Mouse (Mus musculus): ENCODE data around the gene Actrt3.

Actrt3 gene

DNA sequence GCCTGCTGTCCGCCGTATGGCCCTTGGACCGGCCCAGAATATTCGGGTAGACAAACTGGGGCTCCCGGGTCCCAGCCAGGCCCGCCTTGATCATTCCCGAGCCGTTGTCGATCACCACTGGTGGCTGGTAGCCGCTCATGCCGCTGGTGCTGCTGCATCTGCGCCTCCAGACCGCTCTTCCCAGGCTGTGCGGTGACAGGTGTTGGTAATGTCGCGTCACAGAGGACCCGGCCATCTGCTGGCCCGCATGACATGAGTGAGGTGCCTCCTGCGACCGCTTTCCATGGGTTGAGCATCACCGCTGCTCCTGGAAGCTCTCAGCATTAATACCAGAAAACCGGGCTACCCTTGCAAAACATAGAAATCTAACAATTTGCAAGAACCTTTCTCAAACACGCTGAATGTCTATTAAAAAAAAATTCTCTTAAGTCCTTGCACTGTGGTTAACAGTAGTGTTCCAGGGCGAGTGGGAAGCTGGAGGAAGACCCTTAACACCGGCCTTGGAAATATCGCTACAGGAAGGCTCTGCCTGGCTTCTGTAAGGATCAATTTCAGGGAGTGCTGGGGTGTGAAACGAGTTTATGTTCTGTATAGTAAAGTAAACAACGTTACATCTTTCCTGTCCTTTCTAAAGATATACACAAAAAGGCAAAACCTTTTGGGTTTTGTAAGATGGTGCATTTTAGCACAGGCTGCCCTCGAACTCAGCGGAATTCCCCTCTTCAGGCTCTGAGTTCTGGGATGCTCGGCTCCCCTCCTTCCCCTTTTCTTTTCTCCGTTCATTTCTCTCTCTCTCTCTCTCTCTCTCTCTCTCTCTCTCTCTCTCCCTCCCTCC lies at the start of gene Actrt3:
Gene Actrt3, minus strand, starts transcription at position 229 of the 835 bp plus-strand sequence.
- in situ Hi-C loops (cut with MboI; ENCODE audit: low sequenced_read_pairs): loop anchor here (25.0 kb wide), 1 partner anchor 362 kb away; the partner anchor contains the start of gene Phc3

DNA sequence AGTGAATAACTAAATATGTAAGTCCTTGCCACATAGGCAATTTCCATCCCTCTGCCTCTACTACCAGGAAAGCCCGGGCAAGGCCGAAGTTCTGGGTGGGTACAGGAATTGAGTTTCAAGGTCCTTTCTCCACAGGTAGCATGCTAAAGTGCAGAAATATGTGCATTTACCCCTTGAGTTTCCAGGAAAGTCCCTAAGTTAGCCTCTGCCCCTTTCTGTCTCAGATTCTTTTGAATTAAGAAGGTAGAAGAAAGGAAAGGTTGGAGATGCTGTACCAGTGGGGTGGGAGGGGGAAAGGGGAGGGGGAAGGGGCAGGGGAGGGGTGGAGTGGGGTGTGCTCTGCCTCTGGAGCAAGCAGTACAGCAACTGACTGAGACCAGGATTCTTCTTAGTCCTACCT lies 48.7 kb upstream of the Actrt3 start:
- in situ Hi-C loops (cut with MboI; ENCODE audit: low sequenced_read_pairs): no loop called here

DNA sequence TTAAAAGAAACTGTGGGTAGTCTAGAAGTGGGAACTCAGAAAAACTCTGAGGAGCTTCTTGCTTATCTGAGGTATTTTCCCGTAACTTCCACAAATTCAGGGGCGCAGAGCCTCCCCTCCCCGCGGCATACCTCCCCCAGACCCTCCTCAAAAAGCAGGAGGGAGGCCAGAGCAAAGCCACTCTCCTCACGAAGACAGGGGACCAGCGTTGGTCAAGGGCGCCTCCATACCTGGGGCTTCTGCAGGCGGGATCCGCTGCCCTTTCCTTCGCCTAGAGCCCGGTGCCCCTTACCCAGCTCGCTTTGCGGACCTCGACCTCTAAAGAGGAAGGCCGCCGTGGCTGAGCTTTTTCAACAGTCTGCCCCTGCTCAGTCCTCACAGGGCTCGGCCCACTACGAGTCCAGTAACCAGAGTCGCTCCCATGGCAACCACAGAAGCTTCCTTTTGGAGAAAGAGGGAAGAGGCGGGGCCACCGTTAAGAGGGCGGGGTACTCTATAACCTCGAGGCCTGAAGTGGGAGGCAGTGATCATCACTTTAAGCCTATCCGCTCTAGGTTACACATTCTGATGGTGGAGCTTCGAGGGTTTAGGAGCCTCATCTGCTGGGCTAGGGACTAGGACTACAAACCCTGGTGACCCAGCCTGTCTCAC lies 47.8 kb upstream of the Actrt3 start, which contains the start of gene Lrrc34:
Gene Lrrc34, minus strand, starts transcription at position 430 of the 651 bp plus-strand sequence.
- in situ Hi-C loops (cut with MboI; ENCODE audit: low sequenced_read_pairs): no loop called here

DNA sequence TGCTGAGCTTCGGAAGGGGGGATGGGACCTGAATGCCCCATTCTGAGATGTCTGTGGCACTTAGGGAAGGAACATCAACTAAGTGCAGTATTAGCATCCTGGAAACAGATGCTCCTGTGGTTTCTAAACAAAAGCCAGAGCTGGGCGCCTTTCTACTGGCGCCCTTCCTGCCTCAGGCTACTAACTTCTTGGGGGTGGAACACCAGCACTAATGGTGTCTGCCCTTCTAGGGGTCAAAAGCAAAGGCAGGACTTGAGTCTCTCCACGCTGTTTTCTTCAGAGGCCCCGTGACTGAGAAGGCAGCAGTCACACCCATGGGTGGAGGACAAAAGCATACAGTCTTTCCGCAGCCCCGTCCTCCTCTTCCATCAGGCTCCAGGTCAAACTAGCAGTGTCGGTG lies 47.0 kb upstream of the Actrt3 start:
- in situ Hi-C loops (cut with MboI; ENCODE audit: low sequenced_read_pairs): no loop called here

DNA sequence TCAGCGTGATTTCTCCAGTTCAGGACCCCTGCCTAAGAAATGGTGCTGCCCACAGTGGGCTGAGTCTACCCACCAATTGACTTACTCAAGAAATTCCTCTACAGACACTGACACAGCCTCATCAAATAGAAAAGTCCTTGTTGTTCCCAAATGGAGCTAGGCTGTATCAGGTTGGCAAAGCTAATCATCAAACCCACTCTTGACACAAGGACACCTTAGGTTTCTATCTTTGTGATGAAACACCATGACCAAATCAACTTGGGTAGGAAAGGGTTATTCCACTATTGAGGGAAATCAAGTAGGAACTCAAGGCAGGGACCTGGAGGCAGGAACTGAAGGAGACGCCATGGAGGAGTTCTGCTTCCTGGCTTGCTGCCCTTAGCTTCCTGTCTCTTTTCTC lies 44.5 kb upstream of the Actrt3 start, which contains the start of gene Lrriq4:
Gene Lrriq4, plus strand, starts transcription at position 301 of the 400 bp plus-strand sequence.
- in situ Hi-C loops (cut with MboI; ENCODE audit: low sequenced_read_pairs): no loop called here

DNA sequence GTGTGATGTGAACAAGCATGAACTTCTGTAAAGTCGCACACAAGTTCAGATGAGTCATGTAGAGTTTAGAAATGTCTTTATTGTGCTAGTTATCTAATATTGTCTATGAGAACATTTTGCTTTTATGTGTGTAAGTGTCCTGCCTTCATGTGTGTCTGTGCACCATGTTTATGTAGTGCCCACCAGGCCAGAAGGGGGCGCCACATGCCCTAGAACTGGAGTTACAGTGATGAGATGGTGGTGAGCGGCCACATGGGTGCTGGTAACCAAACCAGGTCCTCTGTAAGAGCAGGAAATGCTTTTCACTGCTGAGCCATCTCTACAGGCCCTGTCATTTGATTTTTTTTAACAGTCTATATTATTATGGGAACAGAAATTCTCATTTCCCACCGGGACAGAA lies 35.9 kb upstream of the Actrt3 start:
- in situ Hi-C loops (cut with MboI; ENCODE audit: low sequenced_read_pairs): no loop called here

DNA sequence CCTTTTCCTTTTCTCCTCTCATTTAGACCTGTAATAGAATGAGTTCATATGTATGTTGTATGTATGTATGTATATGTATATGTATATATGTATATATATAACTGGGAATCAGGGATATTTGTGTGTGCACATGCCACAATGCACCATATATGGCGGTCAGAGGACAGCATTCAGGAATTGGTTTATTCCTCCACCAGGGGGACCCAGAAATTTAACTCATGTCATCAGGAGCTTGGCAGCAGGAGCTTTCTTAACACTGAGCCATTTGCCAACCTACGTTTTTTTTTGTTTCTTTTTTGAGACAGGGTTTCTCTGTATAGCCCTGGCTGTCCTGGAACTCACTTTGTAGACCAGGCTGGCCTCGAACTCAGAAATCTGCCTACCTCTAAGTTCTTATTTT lies 33.9 kb upstream of the Actrt3 start:
- in situ Hi-C loops (cut with MboI; ENCODE audit: low sequenced_read_pairs): no loop called here

DNA sequence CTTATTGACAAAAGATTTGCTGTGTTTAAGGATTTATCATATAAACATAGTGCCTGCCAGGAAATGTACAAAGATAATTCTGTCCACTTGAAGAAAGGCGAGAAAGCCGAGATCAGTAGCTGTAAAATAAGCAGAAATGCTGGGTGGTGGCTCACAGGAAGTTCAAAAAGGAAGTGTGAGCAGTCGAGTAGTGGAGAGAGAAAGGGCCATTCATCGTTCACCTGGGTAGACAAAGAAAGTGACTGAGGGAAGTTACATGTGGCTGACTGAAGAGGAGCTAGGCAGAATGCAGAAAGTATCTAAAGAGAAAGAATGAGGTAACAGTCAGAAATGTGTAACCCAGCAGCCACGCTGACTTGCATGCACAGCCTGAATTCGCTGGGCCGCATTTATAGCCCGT lies 20.4 kb upstream of the Actrt3 start:
- in situ Hi-C loops (cut with MboI; ENCODE audit: low sequenced_read_pairs): no loop called here

DNA sequence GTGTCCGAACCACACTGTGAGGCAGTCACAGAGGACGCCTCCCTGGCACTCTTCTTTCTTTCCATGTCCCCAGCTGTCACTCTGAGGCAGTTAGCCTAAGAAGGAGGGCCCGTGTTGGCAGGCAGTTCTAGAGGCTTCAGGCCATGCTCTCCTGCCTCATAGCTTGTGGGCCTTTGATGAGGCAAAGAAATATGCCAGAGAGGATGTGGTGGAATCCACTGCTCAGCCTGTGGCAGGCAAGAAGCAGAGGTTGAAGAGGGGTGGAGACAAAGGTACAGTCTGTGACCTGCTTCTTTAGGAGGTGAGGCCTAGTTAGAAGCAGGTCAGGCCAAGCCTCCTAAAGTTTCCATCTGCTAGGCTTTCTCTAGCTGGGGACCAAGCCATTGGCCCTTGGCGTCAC lies 11.2 kb upstream of the Actrt3 start:
- in situ Hi-C loops (cut with MboI; ENCODE audit: low sequenced_read_pairs): no loop called here

DNA sequence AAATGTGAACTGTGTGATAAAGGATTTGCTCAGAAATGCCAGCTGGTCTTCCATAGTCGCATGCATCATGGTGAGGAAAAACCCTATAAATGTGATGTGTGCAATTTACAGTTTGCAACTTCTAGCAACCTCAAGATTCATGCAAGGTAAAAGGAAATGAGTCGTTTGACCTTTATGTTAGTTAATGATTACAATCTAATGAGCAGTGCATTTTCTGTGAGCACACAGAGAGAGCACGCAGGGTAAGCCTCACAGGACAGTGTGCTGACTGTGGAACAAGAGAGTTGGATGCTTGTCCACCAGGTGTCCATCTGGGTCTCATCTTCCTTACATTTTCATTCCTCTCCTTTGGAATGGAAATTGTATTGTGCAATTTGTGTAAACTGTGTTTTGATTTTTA lies 9.3 kb upstream of the Actrt3 start:
- in situ Hi-C loops (cut with MboI; ENCODE audit: low sequenced_read_pairs): no loop called here

DNA sequence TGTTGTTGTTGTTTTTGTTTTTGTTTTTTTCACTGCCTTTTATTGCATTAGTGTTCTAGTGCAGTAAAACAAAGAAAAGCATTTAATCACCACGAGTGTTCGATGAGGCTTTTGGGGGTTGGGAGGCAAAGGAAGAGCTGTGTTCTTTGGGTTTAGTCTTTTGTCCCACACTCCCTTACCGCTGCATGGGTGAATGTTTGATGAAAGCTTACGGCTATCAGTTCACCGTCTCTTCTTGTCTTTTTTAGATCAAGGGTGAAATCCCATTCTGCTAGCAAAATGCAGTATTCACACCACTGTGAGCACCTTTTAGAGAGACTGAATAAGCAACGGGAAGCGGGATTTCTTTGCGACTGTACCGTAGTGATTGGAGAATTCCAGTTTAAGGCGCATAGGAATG lies 3.5 kb upstream of the Actrt3 start:
- in situ Hi-C loops (cut with MboI; ENCODE audit: low sequenced_read_pairs): no loop called here

DNA sequence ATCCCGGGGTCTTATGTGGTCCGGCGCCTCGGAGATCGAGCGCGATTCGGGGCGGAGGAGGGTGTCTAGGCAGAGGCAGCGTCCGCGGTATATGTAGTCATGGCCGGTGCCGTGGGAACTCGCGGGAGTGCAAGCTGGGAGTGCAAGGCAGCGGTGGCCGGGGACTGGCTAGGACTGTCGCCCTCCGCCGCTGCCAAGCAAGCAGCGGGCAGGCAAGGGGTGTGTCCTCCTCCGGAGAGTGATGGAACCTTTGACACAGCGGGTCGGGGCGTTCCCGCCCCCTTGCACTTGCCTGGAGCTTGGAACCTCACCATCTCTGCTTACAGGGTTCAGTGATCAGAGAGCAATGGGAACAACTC lies 3.0 kb upstream of the Actrt3 start:
- in situ Hi-C loops (cut with MboI; ENCODE audit: low sequenced_read_pairs): no loop called here

DNA sequence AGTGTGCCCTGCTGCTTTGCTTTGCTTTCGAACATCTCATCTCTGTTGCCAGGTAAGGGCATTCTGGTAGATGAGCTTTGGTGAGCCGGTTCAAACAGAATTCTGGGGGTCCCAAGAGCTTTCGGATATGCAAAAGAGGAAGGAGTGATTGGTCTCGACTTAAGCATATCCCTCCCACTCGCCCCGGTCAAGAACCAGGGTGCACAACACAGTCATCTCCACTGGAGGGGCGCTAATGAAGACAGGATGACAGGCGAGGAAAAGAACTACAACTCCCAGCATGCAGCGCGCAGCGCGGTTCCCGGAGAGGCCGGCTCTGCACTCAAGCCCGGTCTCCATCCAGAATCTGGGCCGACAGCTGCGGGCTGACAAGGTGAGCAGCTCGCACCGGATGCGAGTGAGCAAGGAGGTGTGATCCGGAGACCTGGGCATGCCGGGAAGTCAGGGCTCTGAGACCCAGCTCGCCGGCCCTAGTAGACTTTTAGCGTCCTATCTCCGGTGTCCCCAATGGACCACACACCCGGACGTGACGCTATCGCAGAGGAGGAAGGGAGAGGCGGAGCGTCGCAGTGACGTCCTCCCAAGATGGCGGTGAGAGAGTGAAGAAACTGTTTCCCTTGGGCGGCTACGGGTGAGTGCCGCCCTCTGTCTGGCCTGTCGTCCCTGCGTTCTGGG lies 2.5 kb upstream of the Actrt3 start, which contains the start of gene Mynn:
Gene Mynn, plus strand, starts transcription at position 1 of the 675 bp plus-strand sequence.
- in situ Hi-C loops (cut with MboI; ENCODE audit: low sequenced_read_pairs): no loop called here

DNA sequence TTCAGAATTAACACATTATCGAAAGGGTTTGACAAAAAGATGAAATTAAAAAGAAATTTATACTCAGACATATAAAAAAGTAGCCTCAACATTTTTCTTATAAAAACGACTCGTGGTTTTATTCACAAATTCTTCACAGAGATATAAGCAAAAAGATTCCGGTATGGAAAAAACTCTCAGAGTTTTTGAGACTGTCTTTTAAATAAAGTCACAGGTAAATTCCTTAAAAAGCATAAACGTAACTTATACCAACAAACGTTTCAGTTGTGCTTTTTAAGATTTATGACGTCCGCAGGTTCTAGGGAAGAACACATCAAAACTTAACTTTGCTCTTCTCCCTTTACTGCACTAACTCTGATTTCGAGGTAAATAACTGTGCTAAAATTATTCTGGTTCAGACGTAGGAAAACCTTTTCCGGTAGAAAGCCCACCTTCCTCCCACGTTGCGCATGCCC lies 1.9 kb upstream of the Actrt3 start:
- in situ Hi-C loops (cut with MboI; ENCODE audit: low sequenced_read_pairs): no loop called here

DNA sequence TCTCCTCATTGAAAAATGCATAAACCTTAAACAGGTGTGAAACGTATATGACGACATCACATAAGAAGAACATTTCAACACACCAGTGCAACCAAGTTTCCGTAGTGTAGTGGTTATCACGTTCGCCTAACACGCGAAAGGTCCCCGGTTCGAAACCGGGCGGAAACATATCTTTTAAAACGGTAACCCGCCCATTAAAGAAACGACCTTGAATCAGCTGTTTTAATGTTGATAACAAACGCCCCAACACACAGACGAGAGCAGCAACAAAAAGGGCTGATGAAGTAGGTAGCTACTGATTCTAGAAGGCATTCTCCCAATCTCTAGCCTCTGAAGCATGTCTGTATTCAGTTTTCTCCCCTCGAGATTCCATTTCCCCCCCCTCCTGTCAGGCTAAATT lies 1.4 kb upstream of the Actrt3 start:
- in situ Hi-C loops (cut with MboI; ENCODE audit: low sequenced_read_pairs): no loop called here

DNA sequence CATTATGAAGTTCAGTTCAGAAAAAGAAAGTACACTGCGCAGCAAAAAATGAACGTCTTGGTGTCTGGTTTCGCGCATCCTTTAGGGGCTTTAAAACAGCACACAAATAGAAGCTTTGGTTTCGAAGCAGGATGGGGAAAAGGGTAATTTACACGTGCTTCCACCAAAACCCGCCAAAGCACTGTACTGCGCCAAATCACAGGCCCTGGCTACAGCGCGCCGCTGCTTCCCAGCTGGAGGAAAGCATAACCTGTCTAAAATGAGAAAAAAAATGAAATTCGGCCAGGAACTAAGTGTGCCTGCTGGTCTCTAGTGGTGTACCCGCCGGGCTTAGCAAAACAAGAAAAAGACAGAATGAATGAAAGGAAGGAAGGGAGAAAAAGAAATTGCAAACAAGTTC lies 978 bp upstream of the Actrt3 start:
- in situ Hi-C loops (cut with MboI; ENCODE audit: low sequenced_read_pairs): no loop called here

DNA sequence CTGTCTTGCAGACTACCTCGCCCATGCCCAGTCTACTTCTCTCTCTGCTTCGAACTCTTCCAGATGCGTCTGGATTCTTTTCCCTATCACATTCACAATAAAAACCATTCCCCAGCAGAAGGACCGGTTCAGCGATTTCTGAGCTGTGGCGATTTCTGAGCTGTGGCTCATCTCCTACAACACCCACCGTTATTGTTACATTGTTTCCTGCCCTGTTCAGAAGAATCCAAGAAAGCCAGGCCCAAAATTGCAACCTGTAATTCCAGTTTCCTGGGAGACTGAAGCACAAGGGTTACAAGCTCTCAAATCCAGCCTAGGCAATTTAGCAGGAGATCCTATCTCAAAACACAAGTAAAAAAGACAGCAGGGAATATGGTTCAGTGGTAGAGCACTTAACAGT lies 2.5 kb downstream of the Actrt3 start:
- in situ Hi-C loops (cut with MboI; ENCODE audit: low sequenced_read_pairs): loop anchor here (25.0 kb wide), 1 partner anchor 365 kb away; the partner anchor contains the start of gene Phc3

DNA sequence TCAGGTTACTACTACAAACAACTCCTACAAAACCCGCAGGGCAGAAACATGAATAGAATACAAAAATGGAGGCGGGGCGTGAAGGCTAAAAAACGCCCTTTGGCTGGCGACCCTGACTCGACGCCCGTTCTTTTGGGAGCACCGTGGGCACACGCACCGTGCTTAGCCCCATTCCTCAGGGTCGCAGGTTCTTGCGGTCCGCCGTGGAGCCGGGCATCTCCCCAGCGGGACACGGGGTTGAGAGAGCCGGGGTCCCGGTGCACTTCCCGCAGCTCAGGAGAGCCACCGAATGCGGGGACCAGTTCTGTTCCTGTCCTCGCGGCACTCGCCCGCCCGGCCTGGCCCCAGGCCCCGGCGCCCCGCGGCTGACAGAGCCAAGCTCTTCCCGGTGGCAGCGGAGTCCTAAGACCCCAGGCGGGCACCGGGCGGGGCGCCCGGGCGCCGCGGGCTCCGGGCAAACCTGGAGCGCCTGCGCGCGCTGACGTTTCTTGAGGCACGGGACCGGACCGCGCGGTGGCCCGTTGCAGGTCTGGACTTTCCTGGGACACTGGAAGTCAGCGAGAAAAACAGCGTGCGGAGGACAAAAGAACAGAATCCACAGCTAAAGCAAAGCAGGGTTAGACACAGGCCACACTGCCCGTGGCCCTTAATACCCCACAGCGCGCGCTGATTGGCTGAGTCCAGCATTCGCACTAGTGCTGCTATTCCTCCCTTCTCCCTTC lies 4.5 kb downstream of the Actrt3 start:
- in situ Hi-C loops (cut with MboI; ENCODE audit: low sequenced_read_pairs): loop anchor here (25.0 kb wide), 1 partner anchor 367 kb away; the partner anchor contains the start of gene Phc3

DNA sequence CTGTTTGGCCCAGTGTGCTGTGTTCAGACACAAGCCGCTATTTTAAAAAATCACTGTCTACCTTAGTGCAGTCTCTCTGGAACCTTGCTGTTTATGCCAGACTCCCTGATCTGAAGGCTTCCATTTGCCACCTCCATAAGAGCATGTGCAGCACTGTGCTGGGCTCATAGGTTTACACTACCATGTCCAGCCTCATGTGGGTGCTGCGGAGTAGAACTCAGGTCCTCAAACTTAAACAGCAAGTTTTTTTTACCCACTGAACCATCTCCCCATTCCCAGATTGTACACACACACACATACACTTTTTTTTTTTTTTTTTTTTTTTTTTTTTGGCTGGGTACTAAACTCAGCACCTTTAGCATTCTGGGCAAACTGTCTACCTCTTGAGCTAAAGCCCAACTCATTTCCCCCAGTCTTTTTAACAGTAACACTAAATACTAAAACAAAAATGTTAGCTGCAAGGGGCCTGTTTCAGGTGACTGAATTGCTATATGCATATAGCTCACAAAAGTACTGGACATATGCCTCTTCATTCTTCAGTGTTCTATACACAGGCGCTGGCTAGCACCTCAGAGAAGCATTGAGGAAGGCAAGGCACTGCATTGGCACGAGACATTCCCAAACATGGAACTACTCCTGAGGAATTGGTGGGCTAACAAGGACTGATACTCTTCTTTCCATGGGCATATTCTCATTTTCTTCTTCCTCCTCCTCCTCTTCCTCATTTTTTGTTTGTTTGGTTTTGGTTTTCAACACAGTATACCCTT lies 5.8 kb downstream of the Actrt3 start:
- in situ Hi-C loops (cut with MboI; ENCODE audit: low sequenced_read_pairs): loop anchor here (25.0 kb wide), 1 partner anchor 368 kb away; the partner anchor contains the start of gene Phc3

DNA sequence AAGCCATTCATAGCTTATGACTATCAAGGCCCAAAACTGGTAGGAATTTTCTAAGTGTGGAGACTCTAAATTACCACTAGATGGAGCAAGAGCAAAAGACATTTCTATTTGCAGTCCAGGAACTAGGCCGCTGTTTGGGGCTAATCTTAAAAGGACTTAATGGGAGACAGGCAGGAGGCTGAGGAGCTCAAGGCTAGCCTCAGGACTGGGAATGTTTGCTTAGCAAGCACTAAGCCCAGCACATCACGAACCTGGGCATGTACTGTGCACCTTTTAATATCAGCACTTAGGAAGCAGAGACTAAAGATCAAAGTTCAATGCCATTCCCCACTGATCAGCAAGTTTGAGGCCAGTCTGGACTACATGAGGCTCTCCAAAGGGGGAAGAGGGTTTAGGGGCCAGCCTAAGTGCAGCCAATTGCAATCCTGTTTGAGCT lies 7.3 kb downstream of the Actrt3 start:
- in situ Hi-C loops (cut with MboI; ENCODE audit: low sequenced_read_pairs): loop anchor here (25.0 kb wide), 1 partner anchor 370 kb away; the partner anchor contains the start of gene Phc3

Measured in CH12F3 (cell line).